Mouse (Mus musculus) cerebral cortex, adult 2 months (tissue): Measurements from ENCODE around the gene Cript.

Source experiments
- WGBS: fragments of 180-500 bp; shearing (Covaris S2); methylation state at CpG from one replicate; pipeline ENCODE4 v1.1.7; 2018; 5-methylcytosine and 5-hydroxymethylcytosine counted together

Cript gene

DNA sequence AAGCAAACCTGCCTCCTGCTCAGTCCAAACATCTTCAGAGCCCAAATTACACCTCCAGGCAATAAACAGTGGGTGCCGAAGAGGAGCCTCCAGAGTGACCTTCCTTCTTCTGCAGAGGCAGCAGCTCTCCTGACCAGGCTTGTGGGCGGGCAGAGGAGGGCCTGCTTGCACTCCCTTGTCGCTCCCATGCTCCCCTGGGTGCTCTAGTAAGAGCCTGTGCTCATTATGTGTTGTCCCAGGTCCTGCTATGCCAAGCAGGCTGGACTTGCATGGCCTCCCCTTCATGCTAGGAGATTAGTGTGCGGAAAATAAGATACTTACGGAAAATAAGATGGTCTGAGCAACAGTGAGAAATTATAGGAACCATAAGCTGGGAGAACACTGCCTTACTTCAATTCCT is 24.3 kb downstream of the Cript start:
- 75% methylated on average over 5 of the region's 5 CpGs for WGBS

- WGBS = 31% methylated on average over 9 of the region's 9 CpGs
Observed at GRCm38 (mm10) chr17:87050469-87051175, 25.3 kb downstream of the Cript start.

GRCm38 (mm10) chr17:87051652-87052051 is 26.3 kb downstream of the Cript start:
- 92% methylated on average over 1 of the region's 1 CpGs for WGBS

DNA sequence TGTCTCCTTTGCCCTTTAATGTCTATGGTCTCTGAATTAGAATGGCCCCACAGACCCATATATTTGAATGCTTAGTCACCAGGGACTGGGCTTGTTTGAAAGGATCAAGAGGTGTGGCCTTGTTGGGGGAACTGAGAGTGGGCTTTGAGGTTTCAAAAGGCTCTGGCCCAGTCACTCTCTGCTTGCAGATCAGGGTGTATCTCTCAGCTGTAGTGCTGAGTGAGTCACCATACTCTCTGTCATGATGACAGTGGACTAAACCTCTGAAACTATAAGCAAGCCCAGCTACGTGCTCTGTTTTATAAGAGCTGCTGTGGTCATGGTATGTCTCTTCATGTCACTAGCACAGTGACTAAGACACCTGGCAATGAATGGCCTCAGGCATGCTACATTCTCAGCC is 27.1 kb downstream of the Cript start:
- 97% methylated on average over 1 of the region's 1 CpGs for WGBS

DNA sequence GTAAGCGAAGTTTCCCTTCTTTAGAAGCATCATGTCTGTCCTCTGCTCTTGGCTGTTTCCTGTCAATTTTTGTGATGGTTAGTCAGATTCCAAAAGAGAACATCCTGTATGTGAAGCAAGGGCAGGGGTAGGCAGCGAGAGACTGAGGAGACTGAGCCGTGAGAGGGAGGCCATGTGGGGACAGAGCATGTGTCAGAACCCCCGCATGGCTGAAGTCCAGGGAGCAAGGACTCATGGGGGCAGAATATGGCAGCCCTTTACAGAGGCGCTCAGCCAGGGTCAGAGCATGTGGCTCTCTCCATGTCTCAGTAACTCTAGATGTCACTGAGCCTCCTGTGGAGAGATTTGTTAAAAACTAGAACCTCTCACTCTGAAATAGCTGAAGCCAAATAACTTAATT is 28.6 kb downstream of the Cript start:
- WGBS = 80% methylated on average over 5 of the region's 5 CpGs

GRCm38 (mm10) chr17:87055051-87055459 is 29.7 kb downstream of the Cript start:
- 33% methylated on average over 5 of the region's 5 CpGs for WGBS

DNA sequence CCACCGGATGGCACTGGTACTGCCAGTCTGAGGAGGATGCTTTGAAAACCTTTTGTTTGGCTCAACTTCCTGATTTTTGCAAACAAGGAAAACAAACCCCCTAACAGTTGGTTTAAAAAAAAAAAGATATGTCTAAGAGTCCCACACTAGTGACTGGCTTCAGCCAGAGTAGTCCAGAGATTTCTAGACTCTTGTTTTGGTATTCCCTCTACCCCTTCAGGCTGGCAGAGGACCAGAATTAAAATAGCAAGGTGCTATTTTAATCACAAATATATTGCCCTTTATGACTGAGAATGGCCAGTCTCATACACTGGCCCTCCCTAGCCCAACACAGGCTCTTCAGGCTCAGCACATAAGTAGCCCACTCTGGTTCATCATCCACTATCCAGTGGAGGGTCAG is 30.3 kb downstream of the Cript start:
- 24% methylated on average over 1 of the region's 1 CpGs for WGBS

DNA sequence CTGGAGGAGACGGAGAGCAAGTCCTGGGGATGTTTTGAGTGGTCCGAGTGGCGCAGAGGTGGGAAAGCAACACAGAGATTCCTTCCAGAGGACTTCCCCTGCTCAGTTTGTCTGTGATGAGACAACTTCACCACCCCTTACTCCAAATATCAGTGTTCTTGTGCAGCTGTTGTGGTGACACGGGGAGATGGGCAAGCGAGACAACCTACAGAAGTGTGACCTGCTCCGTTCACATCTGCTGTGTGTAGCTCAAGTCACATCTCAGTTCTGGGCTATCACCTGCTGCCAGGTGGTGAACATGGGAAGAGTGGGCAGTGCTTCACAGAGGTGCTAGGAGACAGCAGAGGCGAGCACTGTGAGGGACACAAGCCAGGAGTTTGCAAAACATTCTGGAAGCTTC is 31.4 kb downstream of the Cript start:
- WGBS = 94% methylated on average over 7 of the region's 7 CpGs

- WGBS = 71% methylated on average over 8 of the region's 8 CpGs
Observed at GRCm38 (mm10) chr17:87057486-87058266, 32.3 kb downstream of the Cript start.

GRCm38 (mm10) chr17:87062639-87063038 is 37.3 kb downstream of the Cript start:
- WGBS = 77% methylated on average over 9 of the region's 9 CpGs

DNA sequence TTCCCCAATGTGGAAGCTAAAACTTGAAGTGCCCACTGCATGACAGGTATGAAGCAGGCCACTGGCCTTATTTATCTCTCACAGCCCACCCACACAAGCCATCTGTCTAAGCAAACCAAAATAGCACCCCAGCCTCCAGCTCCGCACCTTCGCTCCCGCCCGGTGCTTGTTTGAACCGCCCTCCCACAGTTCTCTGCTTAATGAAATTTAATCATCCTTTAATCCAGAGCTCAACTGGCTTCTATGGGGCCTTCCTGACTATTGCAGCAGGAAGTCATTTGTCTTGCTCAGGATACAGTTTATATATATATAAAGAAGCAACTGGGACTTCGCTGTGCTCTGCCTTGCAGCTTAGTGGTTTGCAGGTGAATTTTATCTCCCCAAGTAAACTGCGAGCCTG is 38.1 kb downstream of the Cript start:
- 76% methylated on average over 7 of the region's 7 CpGs for WGBS

GRCm38 (mm10) chr17:87063969-87064368 is 38.6 kb downstream of the Cript start:
- 74% methylated on average over 6 of the region's 6 CpGs for WGBS

GRCm38 (mm10) chr17:87068997-87069396 is 43.6 kb downstream of the Cript start:
- WGBS = 97% methylated on average over 4 of the region's 4 CpGs

GRCm38 (mm10) chr17:87072183-87072582 is 46.8 kb downstream of the Cript start:
- 100% methylated on average over 1 of the region's 1 CpGs for WGBS

DNA sequence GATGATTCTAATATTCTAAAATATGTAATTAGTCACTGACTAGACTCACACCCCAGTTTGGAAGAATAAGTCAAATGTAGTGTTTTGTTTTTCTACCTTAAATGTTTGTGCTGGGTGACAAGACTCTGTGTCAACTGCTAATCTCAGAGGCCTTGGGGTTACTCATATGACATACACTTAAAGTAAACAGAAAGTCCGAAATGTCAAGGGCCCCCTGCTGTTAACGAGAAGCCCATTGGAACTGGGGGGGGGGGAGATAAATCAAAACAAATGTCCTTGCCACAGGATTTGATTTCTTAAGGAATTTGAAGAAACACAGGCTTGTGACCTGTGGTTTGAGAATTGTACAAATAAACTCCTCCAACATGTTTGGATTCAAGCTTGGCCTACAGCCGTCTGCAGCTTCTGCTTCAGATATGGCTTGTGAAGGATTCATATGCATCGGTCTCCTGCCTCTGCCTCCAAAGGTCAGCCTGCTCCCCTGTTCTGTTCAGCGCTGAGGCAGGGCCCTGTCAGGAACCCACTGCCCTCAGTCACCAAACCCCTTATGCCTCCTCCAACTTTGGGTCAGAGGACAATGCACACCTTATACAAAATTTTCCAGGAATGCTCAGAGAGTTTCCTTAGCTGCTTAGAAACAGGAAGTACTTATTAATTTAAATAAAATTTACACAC is 47.6 kb downstream of the Cript start:
- 81% methylated on average over 5 of the region's 5 CpGs for WGBS

GRCm38 (mm10) chr17:87078217-87078616 is 52.9 kb downstream of the Cript start:
- WGBS = 97% methylated on average over 17 of the region's 17 CpGs

GRCm38 (mm10) chr17:87080724-87081123 is 55.4 kb downstream of the Cript start:
- WGBS = 91% methylated on average over 7 of the region's 7 CpGs

- WGBS = 75% methylated on average over 4 of the region's 4 CpGs
Observed at GRCm38 (mm10) chr17:87082547-87082946, 57.2 kb downstream of the Cript start.

- WGBS = 85% methylated on average over 5 of the region's 5 CpGs
Observed at GRCm38 (mm10) chr17:87083671-87084070, 58.3 kb downstream of the Cript start.
